Mouse (Mus musculus): ENCODE measurements around the gene Grm7. TPM values are rescaled to one million over a fixed set of nuclear protein-coding genes. Genes with fewer than 3 reads are reported as not detected.

Gene Grm7
- polyA plus RNA-seq, 1 experiment, result 0.28 TPM

GRCm38 (mm10) chr6:111613834-111614233, 968.5 kb downstream of the Grm7 start:
- TF ChIP-seq USF1 (IDR thresholded peaks at IDR 0.05; ENCODE audit: low read depth) (no peak), E2F4 (IDR thresholded peaks at IDR 0.05; ENCODE audit: insufficient read depth) (no peak), SRF (IDR thresholded peaks at IDR 0.05; ENCODE audit: control insufficient read depth, insufficient read length, low read depth) (no peak), CEBPB (IDR thresholded peaks at IDR 0.05; ENCODE audit: insufficient read depth, poor library complexity, severe bottlenecking) (no peak)
- H3K4me2 ChIP-seq (ENCODE audit: low read depth), result no peak overlapping the region
- no peaks in the 10 kb centered on the region for H3K36me3 ChIP-seq (ENCODE audit: control insufficient read depth, insufficient read depth)
- H3ac ChIP-seq (ENCODE audit: control insufficient read depth, insufficient read length), result no peak overlapping the region
- no peak overlapping the region for H3K4me3 ChIP-seq
- H3K27me3 ChIP-seq (ENCODE audit: control insufficient read depth, insufficient read depth, insufficient read length), result no peaks in the 10 kb centered on the region
- H3K79me2 ChIP-seq (ENCODE audit: control insufficient read depth, insufficient read depth), result no peaks in the 10 kb centered on the region
